Mouse (Mus musculus): ENCODE measurements around the gene Nkx1-2. TPM values are rescaled to one million over a fixed set of nuclear protein-coding genes. Genes with fewer than 3 reads are reported as not detected.

Nkx1-2 gene
- total and polyA plus RNA-seq, 3 experiments = 0.04 TPM; not detected in 2

DNA sequence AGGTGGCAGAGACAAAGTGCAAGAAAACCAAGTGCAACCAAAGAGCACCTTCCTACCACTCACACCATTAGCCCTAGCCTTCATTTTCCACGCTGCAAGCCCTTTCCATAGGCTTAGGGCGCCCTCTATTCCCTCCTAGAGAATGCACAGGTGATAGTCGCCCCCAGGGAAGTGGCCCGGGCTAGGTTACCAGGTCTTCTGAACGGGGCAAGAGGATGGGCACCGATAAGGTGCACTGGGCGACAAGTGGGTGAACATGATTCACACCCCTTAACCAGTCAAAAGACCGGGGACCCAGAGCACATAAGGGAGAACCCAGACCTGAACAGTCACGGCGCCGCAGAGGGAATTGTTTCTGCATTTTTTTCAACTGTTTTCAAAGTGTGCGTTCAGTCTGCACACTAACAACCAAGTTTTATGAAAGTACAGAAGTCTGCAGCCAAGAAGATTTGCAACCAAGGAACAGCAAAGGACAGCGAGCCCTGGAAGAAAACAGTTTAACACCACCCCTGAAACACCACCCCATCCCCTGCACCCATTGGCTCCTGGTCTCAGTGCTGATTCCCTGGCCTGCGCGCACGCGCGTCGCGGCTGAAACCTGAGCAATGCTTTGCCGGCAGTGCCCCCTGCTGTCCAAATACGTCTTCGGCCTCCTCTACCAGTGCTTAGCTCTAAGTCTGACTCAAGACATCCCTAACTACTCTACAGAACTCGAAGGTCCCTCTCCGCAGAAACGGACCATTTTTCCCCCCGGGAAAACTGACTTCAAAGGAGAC lies 47.9 kb downstream of the Nkx1-2 start (continued):
- peak; percentile 58; the same call in 1 of the 2 replicates for TF ChIP-seq HCFC1 (IDR thresholded peaks at IDR 0.05; ENCODE audit: low read depth, low read length)
- peak; percentile 84 for TF ChIP-seq SMC3 (IDR thresholded peaks at IDR 0.05; ENCODE audit: low read depth, low read length)
- no peak for TF ChIP-seq KAT2A (IDR thresholded peaks at IDR 0.05; ENCODE audit: insufficient replicate concordance, low read length)
- no peak for TF ChIP-seq EP300 (IDR thresholded peaks at IDR 0.05; ENCODE audit: low read length)
- no peak for TF ChIP-seq MAFK (IDR thresholded peaks at IDR 0.05; ENCODE audit: insufficient replicate concordance, low read length)
- no peak for TF ChIP-seq MEF2A (IDR thresholded peaks at IDR 0.05; ENCODE audit: borderline replicate concordance, low read depth, low read length)
- TF ChIP-seq MAX (IDR thresholded peaks at IDR 0.05; ENCODE audit: low read length) = peak; percentile 20; the same call in 1 of the 2 replicates
- 0 out of 2 replicates have a peak, but pooled peaks have one; percentile 21 for TF ChIP-seq JUND (conservative IDR thresholded peaks at IDR 0.05; ENCODE audit: low read depth, low read length)
- TF ChIP-seq GABPA (IDR thresholded peaks at IDR 0.05; ENCODE audit: insufficient replicate concordance, low read depth, low read length) = no peak
- TF ChIP-seq E2F4 (IDR thresholded peaks at IDR 0.05; ENCODE audit: insufficient replicate concordance, low read depth, low read length) = no peak
- no peak for TF ChIP-seq ETS1 (conservative IDR thresholded peaks at IDR 0.05; ENCODE audit: low read depth, low read length)
- TF ChIP-seq NELFE (IDR thresholded peaks at IDR 0.05; ENCODE audit: low read depth, low read length) = no peak
- TF ChIP-seq TBP (conservative IDR thresholded peaks at IDR 0.05; ENCODE audit: low read depth, low read length) = 0 out of 2 replicates have a peak, but pooled peaks have one; percentile 6
- no peak for TF ChIP-seq ELF1 (IDR thresholded peaks at IDR 0.05; ENCODE audit: low read depth, low read length)
- TF ChIP-seq RCOR1 (conservative IDR thresholded peaks at IDR 0.05; ENCODE audit: low read depth, low read length) = no peak
- no peak for TF ChIP-seq BHLHE40 (IDR thresholded peaks at IDR 0.05; ENCODE audit: low read depth, low read length)

DNA sequence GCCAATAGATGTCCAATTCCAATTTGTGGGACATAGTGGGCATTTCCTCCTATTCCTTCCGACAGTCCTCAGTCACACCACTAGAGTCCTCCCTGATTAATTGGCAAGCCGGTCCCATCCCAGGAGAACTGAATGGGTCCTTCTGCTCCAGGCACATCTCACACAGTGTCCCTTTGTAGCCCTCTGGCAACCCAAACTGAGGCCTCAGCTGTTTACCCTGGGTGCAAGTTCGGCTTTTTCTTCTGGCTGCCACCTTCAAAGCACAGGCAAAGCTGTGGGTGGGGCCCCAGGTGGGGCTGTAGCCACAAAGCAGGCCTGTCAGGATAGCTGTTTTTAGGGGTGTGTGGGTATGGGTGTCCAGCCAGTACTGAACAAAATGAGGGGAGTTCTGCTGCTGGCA lies 52.3 kb downstream of the Nkx1-2 start:
- Histone ChIP-seq H3K27me3 (replicated peaks) (peaks cover 81% of the 10 kb centered on the region), H3K27ac (ENCODE audit: insufficient read depth, low read depth) (no peak overlapping the region), H3K9me3 (replicated peaks; ENCODE audit: low read length) (no peaks in the 10 kb centered on the region), H3K4me2 (ENCODE audit: insufficient read depth, low read depth, poor library complexity, severe bottlenecking) (no peak overlapping the region), H3K9ac (ENCODE audit: insufficient read depth, low read depth) (no peak overlapping the region), H3K4me3 (replicated peaks in 1 of 3; ENCODE audit: low read depth in 2 of 3, low read length in 2 of 3, poor library complexity in 1 of 3) (no peak overlapping the region), H3K36me3 (replicated peaks in 1 of 2; ENCODE audit: control insufficient read depth in 1 of 2, insufficient read depth in 1 of 2, low read length in 1 of 2) (no peaks in the 10 kb centered on the region), H3K79me2 (replicated peaks; ENCODE audit: control insufficient read depth, extremely low read depth, insufficient read depth, poor library complexity, severe bottlenecking) (no peaks in the 10 kb centered on the region), H3K4me1 (ENCODE audit: control insufficient read depth in 1 of 2, insufficient read depth in 2 of 2) (peaks cover 0 to 16% of the 10 kb centered on the region in 2 experiments; a peak in 2 of 4 replicates)
- dilution Hi-C loops (cut with MboI; ENCODE audit: extremely low pct_ligation_motif_present, extremely low pct_unique_long_range_greater_than_20kb, low sequenced_read_pairs) (no loop called here), in situ Hi-C loops (cut with MboI; ENCODE audit: low pct_ligation_motif_present, low pct_unique_long_range_greater_than_20kb, low sequenced_read_pairs) (loop anchor here (10.0 to 25.0 kb wide), 3 partner anchors 52 to 660 kb away; no protein-coding TSS in a partner anchor)
- TF ChIP-seq BHLHE40 (IDR thresholded peaks at IDR 0.05; ENCODE audit: low read depth, low read length) (no peak), GABPA (IDR thresholded peaks at IDR 0.05; ENCODE audit: insufficient replicate concordance, low read depth, low read length) (no peak), UBTF (IDR thresholded peaks at IDR 0.05; ENCODE audit: low read depth, low read length) (no peak), MAFK (IDR thresholded peaks at IDR 0.05; ENCODE audit: insufficient replicate concordance, low read length) (no peak), RAD21 (IDR thresholded peaks at IDR 0.05; ENCODE audit: low read depth, low read length) (no peak), ZC3H11A (IDR thresholded peaks at IDR 0.05; ENCODE audit: low read depth, low read length) (no peak), CTCF (conservative IDR thresholded peaks at IDR 0.05 in 1 of 2, IDR thresholded peaks at IDR 0.05 in 1 of 2; ENCODE audit: low read depth in 2 of 2, low read length in 2 of 2) (no peak), POLR2AphosphoS2 (IDR thresholded peaks at IDR 0.05; ENCODE audit: low read depth, low read length) (no peak), IRF4 (IDR thresholded peaks at IDR 0.05; ENCODE audit: low read depth, low read length) (no peak), SIN3A (IDR thresholded peaks at IDR 0.05; ENCODE audit: low read length) (no peak)
- DNase-seq (ENCODE audit: extremely low read depth) = no peak

Other genes starting within 250 kb of the Nkx1-2 start
- gene Oat, start 23.2 kb downstream of the Nkx1-2 start, total RNA-seq (2012; rRNA removed) = 104 and 114 TPM in 2 replicates
- gene Oat, start 23.2 kb downstream of the Nkx1-2 start, total RNA-seq (2014; rRNA removed) = 202 and 204 TPM in 2 replicates
- 79.5 and 87.6 TPM in 2 replicates for gene Oat, start 23.2 kb downstream of the Nkx1-2 start, polyA plus RNA-seq (2012; ENCODE audit: insufficient read length, low read depth)
- gene Lhpp, start 11.0 kb upstream of the Nkx1-2 start, total RNA-seq (2012; rRNA removed) = 7.8 and 9.2 TPM in 2 replicates
- 13.8 and 14.6 TPM in 2 replicates for gene Lhpp, start 11.0 kb upstream of the Nkx1-2 start, total RNA-seq (2014; rRNA removed)
- 15.4 and 16.5 TPM in 2 replicates for gene Lhpp, start 11.0 kb upstream of the Nkx1-2 start, polyA plus RNA-seq (2012; ENCODE audit: insufficient read length, low read depth)
- gene Fam53b, start 214.2 kb upstream of the Nkx1-2 start, total RNA-seq (2012; rRNA removed) = 21.8 and 22.1 TPM in 2 replicates
- 14.4 and 15.6 TPM in 2 replicates for gene Fam53b, start 214.2 kb upstream of the Nkx1-2 start, total RNA-seq (2014; rRNA removed)
- 25.0 and 30.9 TPM in 2 replicates for gene Fam53b, start 214.2 kb upstream of the Nkx1-2 start, polyA plus RNA-seq (2012; ENCODE audit: insufficient read length, low read depth)